Mouse (Mus musculus): Measurements from ENCODE around the gene Klhl5.

Gene Klhl5

GRCm38 (mm10) chr5:65181160-65181793 lies 73.9 kb downstream of the Klhl5 start:
- peak; percentile 26; the same call in 1 of the 2 replicates for ATAC-seq (ENCODE audit: insufficient number of reproducible peaks, low FRiP score, low TSS enrichment)

GRCm38 (mm10) chr5:65181794-65182169 lies 74.4 kb downstream of the Klhl5 start:
- peak; percentile 22; the same call in 1 of the 2 replicates for ATAC-seq (ENCODE audit: insufficient number of reproducible peaks, low FRiP score, low TSS enrichment)

GRCm38 (mm10) chr5:65182268-65182667 lies 74.9 kb downstream of the Klhl5 start:
- ATAC-seq (ENCODE audit: insufficient number of reproducible peaks, low FRiP score, low TSS enrichment) = no peak

- peak; percentile 63 for ATAC-seq (ENCODE audit: insufficient number of reproducible peaks, low FRiP score, low TSS enrichment)
Measured at GRCm38 (mm10) chr5:65191601-65192000, 84.3 kb downstream of the Klhl5 start.

- ATAC-seq (ENCODE audit: insufficient number of reproducible peaks, low FRiP score, low TSS enrichment) = no peak
Measured at GRCm38 (mm10) chr5:65194441-65194840, 87.1 kb downstream of the Klhl5 start.

GRCm38 (mm10) chr5:65199346-65200128 lies 92.2 kb downstream of the Klhl5 start, which contains the start of gene Wdr19:
TSS of gene Wdr19 (plus strand) at chr5:65199696.
- ATAC-seq (ENCODE audit: insufficient number of reproducible peaks, low FRiP score, low TSS enrichment) = peak; percentile 98

GRCm38 (mm10) chr5:65204726-65205125 lies 97.4 kb downstream of the Klhl5 start:
- no peak for ATAC-seq (ENCODE audit: insufficient number of reproducible peaks, low FRiP score, low TSS enrichment)

- peak; percentile 86 for ATAC-seq (ENCODE audit: insufficient number of reproducible peaks, low FRiP score, low TSS enrichment)
Measured at GRCm38 (mm10) chr5:65213321-65213720, 106.0 kb downstream of the Klhl5 start.

Measured in cerebellum, adult (tissue).